Mouse (Mus musculus) hindbrain, embryonic 11.5 days (tissue): ENCODE measurements at regions not wholly inside any gene's neighbourhood (a gene's known extent, or its start where the extent isn't known, plus 50 kb on each side); places are given as distances from the start of the nearest gene placed in this dataset.

Experiments used
- ATAC-seq: fragments of 200-750 bp; cut with Nextera tagmentation; 2 replicates; pipeline ENCODE4 v1.8.0; 2017; ENCODE audit warnings: mild to moderate bottlenecking, moderate TSS enrichment, moderate library complexity; ENCODE audit not compliant: low FRiP score
- DNase-seq: peaks from one replicate; pipeline ENCODE4 v3.0.0-alpha.2; 2015; ENCODE audit warnings: low spot score
- H3K27ac ChIP-seq: fragments of 300-500 bp; sonication (generic); 2 replicates; pipeline ENCODE4 v1.5.1; 2014; ENCODE audit warnings: mild to moderate bottlenecking, low read depth, low read length
- H3K27me3 ChIP-seq: fragments of 300-500 bp; sonication (generic); 2 replicates; pipeline ENCODE4 v1.6.1; 2014; ENCODE audit warnings: mild to moderate bottlenecking, low read length, moderate library complexity, mixed read lengths; ENCODE audit not compliant: control insufficient read depth, insufficient read depth
- H3K36me3 ChIP-seq: fragments of 300-500 bp; sonication (generic); 2 replicates; pipeline ENCODE4 v1.6.1; 2014; ENCODE audit warnings: mild to moderate bottlenecking, low read length, moderate library complexity, mixed read lengths; ENCODE audit not compliant: control insufficient read depth, insufficient read depth
- H3K4me1 ChIP-seq: fragments of 300-500 bp; sonication (generic); replicated peaks from 2 replicates; pipeline ENCODE4 v1.6.1; 2014; ENCODE audit warnings: low read length, mixed read lengths; ENCODE audit not compliant: control insufficient read depth, insufficient read depth
- H3K4me2 ChIP-seq: fragments of 300-500 bp; sonication (generic); replicated peaks from 2 replicates; pipeline ENCODE4 v1.6.1; 2014; ENCODE audit warnings: mild to moderate bottlenecking, low read depth, low read length
- H3K4me3 ChIP-seq: fragments of 300-500 bp; sonication (generic); 2 replicates; pipeline ENCODE4 v1.5.1; 2014; ENCODE audit warnings: low read depth, low read length
- H3K9ac ChIP-seq: fragments of 300-500 bp; sonication (generic); 2 replicates; pipeline ENCODE4 v1.6.1; 2014; ENCODE audit warnings: low read depth, low read length
- H3K9me3 ChIP-seq: fragments of 300-500 bp; sonication (generic); 2 replicates; pipeline ENCODE4 v1.6.1; 2016; ENCODE audit warnings: low read length; ENCODE audit not compliant: control insufficient read depth
- WGBS: fragments of 180-500 bp; shearing (Covaris S2); extraction: QIAGEN DNeasy Blood & Tissue Kit; methylation state at CpG from one replicate; pipeline ENCODE4 v1.1.7; 2014; 5-methylcytosine and 5-hydroxymethylcytosine counted together

DNA sequence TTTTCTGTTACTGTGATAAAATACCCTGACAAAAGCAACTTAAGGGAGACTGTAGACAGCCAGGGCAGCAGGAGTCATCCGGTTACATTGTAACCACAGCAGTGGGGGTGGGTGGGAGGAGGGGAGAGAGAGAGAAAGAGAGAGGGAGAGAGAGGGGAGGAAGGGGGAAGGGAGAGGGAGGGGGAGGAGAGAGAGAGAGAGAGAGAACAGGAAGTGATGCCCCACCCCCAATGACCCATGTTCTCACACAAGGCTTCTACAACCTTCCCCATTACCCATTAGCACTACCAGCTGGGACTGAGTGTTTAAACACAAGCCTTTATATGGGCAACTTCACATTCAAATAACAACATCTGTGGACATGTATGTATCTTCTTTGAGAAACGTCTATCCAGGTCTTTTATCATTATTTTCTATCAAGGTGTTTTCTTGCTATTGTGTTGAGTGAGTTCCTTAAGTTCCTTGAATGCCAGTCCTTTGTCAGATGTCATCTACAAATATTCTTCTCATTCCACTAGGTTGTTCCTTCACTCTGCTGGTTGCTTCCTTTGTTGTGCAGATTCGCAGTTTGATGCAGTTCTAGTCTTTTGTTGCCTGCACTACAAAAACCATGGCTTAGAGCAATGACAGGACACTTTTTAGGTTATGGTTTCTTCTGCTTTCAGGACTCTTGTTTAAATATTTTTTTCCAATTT lies 274.7 kb upstream of the Ddx18 start:
- ATAC-seq: no peak
- DNase-seq: no peak
- no peak overlapping the region for H3K9ac ChIP-seq
- H3K36me3 ChIP-seq: no peaks in the 10 kb centered on the region
- no peaks in the 10 kb centered on the region for H3K9me3 ChIP-seq
- H3K4me1 ChIP-seq: no peaks in the 10 kb centered on the region
- H3K27me3 ChIP-seq: no peaks in the 10 kb centered on the region
- WGBS: 49% methylated on average over 3 of the region's 3 CpGs
- no peak overlapping the region for H3K27ac ChIP-seq
- H3K4me2 ChIP-seq: no peak overlapping the region
- H3K4me3 ChIP-seq: no peak overlapping the region

DNA sequence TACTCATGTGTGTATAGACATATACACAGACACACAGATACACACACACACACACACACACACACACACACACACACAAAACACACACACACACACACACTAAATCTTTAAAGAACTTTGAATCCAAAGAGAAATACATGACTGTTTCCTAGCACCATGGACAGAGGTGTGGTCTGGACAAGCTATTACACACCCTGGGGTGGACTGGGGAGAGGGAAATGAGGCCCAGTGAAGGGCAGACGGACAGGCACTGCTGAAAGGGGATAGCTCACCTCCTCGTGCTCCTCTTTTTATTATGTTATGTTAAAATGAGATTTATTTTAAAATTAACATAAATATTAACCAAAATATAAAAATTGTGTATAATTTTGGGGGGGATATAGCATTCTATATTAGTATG lies 265.8 kb upstream of the Ddx18 start:
- no peak overlapping the region for H3K4me3 ChIP-seq
- DNase-seq: peak; percentile 3
- H3K9ac ChIP-seq: no peak overlapping the region
- ATAC-seq: no peak
- H3K27me3 ChIP-seq: no peaks in the 10 kb centered on the region
- no peaks in the 10 kb centered on the region for H3K9me3 ChIP-seq
- H3K4me2 ChIP-seq: no peak overlapping the region
- H3K27ac ChIP-seq: no peak overlapping the region
- no peaks in the 10 kb centered on the region for H3K4me1 ChIP-seq
- no peaks in the 10 kb centered on the region for H3K36me3 ChIP-seq
- 48% methylated on average over 2 of the region's 2 CpGs for WGBS

DNA sequence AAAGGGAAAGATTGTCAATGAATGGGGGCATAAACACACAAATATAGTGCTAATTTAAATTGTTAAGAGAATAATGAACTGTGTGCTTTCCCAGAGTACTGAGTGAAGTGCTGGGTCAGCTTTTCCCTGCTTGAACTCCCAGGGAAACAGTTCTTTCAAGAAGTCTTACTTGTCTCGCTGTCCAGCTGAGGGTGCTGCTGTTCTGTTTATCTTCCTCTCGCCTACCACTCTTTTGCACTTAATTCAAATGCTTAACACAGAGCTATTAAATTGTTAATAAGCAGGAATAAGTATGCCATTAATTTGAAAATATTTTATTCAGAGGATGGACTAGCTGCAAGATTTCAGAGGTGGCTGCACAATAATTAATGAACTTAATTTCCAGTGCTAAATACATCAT lies 262.5 kb upstream of the Ddx18 start:
- Histone ChIP-seq H3K36me3 (no peaks in the 10 kb centered on the region), H3K4me1 (no peaks in the 10 kb centered on the region), H3K27ac (no peak overlapping the region), H3K9ac (no peak overlapping the region), H3K4me2 (no peak overlapping the region), H3K27me3 (no peaks in the 10 kb centered on the region), H3K9me3 (no peaks in the 10 kb centered on the region), H3K4me3 (no peak overlapping the region)
- no peak for ATAC-seq
- no peak for DNase-seq
- 64% methylated on average over 2 of the region's 2 CpGs for WGBS

DNA sequence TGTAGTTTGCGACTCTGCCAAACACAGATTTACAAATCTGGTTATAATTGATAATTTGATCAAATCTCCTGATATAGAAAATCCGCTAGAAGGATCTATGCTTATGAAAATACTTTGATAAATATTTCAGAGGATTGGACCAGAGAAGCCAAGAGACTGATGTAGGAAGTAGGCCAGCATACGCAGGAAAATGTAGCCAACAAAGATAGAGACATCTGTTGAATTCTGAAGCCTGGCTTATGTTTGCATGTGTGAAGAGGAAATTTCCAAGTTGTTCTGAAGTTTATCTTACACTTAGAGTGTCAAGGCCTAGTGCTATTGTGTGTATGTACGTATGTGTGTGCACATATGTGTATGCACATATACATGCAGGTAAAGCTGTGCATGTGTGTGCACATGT lies 255.2 kb upstream of the Ddx18 start:
- H3K27me3 ChIP-seq: no peaks in the 10 kb centered on the region
- no peak overlapping the region for H3K9ac ChIP-seq
- H3K4me3 ChIP-seq: no peak overlapping the region
- no peak for ATAC-seq
- H3K36me3 ChIP-seq: no peaks in the 10 kb centered on the region
- no peak overlapping the region for H3K4me2 ChIP-seq
- no peaks in the 10 kb centered on the region for H3K9me3 ChIP-seq
- no peak for DNase-seq
- H3K27ac ChIP-seq: no peak overlapping the region
- WGBS: 93% methylated on average over 4 of the region's 4 CpGs
- H3K4me1 ChIP-seq: no peaks in the 10 kb centered on the region

DNA sequence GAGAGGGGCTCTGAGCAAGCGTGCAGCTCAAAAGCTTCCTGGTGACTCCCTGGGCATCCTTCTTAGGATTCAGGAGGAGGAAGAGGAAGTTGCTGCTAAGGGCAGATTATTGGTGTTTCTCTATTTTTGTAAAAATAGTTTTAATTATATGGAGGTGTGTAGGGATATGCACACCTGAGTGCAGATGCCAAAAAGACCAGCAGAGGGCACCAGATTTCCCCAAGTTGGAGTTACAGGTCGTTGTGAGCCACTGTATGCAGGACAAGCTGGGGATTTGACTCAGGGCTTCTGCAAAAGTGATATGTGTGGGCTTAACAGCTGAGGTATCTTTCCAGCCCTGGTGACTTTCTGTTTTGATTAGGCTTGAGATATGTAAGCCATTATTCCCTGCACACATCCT lies 235.5 kb upstream of the Ddx18 start:
- Histone ChIP-seq H3K9me3 (no peaks in the 10 kb centered on the region), H3K27ac (no peak overlapping the region), H3K4me1 (no peaks in the 10 kb centered on the region), H3K27me3 (no peaks in the 10 kb centered on the region), H3K36me3 (no peaks in the 10 kb centered on the region), H3K9ac (no peak overlapping the region), H3K4me3 (no peak overlapping the region), H3K4me2 (no peak overlapping the region)
- 63% methylated on average over 2 of the region's 2 CpGs for WGBS
- DNase-seq: no peak
- ATAC-seq: no peak

DNA sequence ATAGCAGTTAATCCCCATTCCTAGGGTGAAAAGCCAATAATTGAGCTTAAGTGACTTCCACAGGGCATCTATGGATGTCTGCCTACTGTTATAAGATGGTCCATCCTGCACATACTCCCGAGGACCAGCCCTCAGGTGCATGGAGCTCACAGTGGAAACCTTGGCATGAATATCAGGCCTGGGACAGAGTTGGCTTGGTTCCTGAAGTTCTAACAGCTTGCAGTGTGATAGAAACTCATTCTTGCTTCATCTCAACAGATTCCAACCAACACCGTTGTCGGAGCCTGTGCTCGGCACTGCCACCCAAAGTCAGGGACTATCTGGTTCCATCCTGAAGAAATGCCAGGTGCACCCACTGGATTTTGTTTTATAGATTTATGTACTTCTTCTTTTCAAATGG lies 234.7 kb upstream of the Ddx18 start:
- WGBS: 96% methylated on average over 4 of the region's 4 CpGs
- DNase-seq (no peak), ATAC-seq (no peak)
- Histone ChIP-seq H3K4me3 (no peak overlapping the region), H3K27me3 (no peaks in the 10 kb centered on the region), H3K36me3 (no peaks in the 10 kb centered on the region), H3K9me3 (no peaks in the 10 kb centered on the region), H3K4me2 (no peak overlapping the region), H3K27ac (no peak overlapping the region), H3K9ac (no peak overlapping the region), H3K4me1 (no peaks in the 10 kb centered on the region)

DNA sequence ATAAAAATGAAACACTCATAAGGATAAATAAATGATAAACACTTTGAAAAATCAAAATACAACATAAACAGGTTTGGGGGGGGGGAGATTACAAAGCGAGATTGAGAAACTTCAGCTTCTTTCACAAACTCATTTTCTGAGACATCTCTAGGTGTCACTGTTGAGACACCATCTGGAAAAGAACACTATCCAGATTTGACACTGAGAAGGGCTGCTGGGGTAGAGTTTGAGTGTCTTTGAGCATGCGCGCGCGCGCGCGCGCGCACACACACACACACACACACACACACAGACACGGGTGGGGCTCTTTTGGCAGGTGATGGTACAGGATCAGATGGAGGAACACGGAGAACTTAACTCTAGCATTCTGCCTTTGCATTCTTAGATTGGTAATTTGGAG lies 230.7 kb upstream of the Ddx18 start:
- no peak overlapping the region for H3K9ac ChIP-seq
- H3K4me2 ChIP-seq: no peak overlapping the region
- H3K36me3 ChIP-seq: no peaks in the 10 kb centered on the region
- WGBS: 87% methylated on average over 12 of the region's 12 CpGs
- no peaks in the 10 kb centered on the region for H3K9me3 ChIP-seq
- H3K27me3 ChIP-seq: no peaks in the 10 kb centered on the region
- no peak overlapping the region for H3K4me3 ChIP-seq
- H3K4me1 ChIP-seq: no peaks in the 10 kb centered on the region
- DNase-seq (no peak), ATAC-seq (no peak)
- H3K27ac ChIP-seq: no peak overlapping the region

DNA sequence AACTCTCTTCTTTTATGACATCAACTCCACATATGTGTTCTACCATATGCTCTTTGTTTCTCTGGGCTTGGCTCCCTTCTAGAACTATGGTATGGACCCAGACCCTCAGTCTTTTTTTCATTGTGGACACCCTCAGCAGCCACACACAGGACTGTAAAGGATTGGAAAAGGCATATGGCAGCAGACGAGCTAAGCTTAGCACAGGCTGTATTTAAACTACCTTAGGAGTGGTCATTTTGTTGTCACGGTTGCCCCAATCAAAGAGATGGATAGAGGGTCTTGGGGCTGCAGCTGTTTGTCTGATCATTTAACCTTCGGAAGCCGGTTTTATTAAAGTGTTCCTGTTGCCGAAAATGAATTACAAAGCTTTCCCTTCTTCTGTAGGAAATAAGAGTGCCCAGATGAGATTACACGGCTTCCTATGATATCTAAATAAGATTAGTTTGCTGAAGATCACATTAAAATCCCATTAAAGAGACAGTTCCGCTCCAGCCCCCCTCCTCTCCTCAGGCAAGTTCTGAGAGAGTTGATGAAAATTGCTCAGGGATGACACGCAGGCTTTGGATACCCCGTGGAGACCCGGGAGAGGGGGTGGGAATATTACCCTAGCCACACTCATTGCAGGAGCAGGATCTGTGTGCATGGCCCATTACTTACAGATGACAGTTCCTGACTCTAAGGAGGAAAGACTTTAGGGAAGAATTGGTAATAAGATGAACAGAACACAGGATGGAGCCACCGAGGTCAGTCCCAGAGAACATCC lies 227.4 kb upstream of the Ddx18 start:
- Histone ChIP-seq H3K4me2 (no peak overlapping the region), H3K27ac (no peak overlapping the region), H3K9me3 (no peaks in the 10 kb centered on the region), H3K9ac (no peak overlapping the region), H3K4me3 (no peak overlapping the region), H3K27me3 (no peaks in the 10 kb centered on the region), H3K36me3 (no peaks in the 10 kb centered on the region), H3K4me1 (no peaks in the 10 kb centered on the region)
- peak; percentile 82 for ATAC-seq
- WGBS: 78% methylated on average over 11 of the region's 11 CpGs
- DNase-seq: peak; percentile 9

DNA sequence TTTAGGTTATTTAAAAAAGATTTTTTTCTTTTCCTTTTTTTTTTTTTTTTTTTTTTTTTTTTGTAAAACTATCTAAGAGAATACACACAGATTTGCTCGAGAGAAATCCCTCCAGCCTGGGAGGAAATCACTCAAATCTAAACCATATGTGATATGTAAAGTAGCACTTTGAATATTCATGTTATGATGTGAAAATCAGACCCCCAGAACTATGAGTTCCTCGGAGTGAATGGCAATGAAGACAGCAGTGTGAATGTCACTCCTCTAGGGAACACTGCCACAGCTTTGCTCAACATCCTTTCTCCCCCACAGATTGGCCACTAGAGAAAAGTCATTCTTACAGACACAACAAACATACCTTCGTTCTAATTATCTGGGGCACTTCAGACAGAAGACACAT lies 217.8 kb upstream of the Ddx18 start:
- Histone ChIP-seq H3K4me2 (no peak overlapping the region), H3K9me3 (no peaks in the 10 kb centered on the region), H3K4me3 (no peak overlapping the region), H3K4me1 (no peaks in the 10 kb centered on the region), H3K9ac (no peak overlapping the region), H3K27ac (no peak overlapping the region), H3K27me3 (no peaks in the 10 kb centered on the region), H3K36me3 (no peaks in the 10 kb centered on the region)
- WGBS: 63% methylated on average over 3 of the region's 3 CpGs
- ATAC-seq (no peak), DNase-seq (no peak)
